Mouse (Mus musculus) activated CD4-positive, CD25-positive, alpha-beta regulatory T cell, adult 4 months (primary cell): ENCODE results near the gene Tada2a. TPM values are rescaled to one million over a fixed set of nuclear protein-coding genes. Genes with fewer than 3 reads are reported as not detected.
A peak's percentile ranks its signal among the peaks of the same experiment; 100 is the strongest.

Experiments used
- ATAC-seq: one replicate; pipeline ENCODE4 v1.8.0; 2017
- polyA plus RNA-seq, 2 experiments: library from polyadenylated mRNA; unstranded; fragments of 100-300 nt; shearing (Covaris generic); gene quantifications; one replicate each; pipeline ENCODE4 v1.2.1; 2017

The Tada2a gene
- polyA plus RNA-seq, 2 experiments from 2014 or later: 13.1 to 13.2 TPM

DNA sequence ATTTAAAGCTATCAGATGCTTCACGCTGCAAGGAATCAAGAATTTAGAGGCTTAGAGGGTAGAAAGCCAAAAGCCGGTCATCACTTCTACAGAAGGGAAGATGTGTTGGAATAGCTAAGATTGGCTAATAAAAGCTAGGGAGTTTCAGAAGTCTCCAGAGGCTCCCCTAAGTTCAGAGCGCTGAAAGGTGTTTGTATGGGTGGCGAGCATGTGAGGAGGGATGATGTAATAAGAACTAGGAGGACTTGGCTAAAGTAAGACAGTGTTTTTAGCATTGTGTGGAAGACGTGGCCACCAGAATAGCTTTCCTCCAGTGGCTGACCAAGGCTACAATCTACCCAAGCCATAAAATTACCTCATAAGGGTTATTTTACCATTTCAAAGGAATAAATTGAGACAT is 15.8 kb downstream of the Tada2a start:
- ATAC-seq: no peak

DNA sequence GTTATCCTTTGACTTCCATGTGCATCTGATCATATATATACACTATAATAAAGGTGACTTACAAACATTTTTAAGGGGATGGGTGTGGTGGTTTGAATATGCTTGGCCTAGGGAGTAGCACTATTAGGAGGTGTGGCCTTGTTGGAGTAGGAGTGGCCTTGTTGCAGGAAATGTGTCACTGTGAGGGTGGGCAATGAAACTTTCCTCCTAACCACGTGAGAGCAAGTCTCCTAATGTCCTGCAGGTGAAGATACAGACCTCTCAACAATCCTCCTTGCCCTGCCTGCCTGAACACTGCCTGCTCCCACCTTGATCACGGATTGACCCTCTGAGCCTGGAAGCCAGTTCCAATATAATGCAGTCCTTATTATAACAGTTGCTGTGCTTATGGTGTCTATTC is 22.3 kb downstream of the Tada2a start:
- no peak for ATAC-seq

DNA sequence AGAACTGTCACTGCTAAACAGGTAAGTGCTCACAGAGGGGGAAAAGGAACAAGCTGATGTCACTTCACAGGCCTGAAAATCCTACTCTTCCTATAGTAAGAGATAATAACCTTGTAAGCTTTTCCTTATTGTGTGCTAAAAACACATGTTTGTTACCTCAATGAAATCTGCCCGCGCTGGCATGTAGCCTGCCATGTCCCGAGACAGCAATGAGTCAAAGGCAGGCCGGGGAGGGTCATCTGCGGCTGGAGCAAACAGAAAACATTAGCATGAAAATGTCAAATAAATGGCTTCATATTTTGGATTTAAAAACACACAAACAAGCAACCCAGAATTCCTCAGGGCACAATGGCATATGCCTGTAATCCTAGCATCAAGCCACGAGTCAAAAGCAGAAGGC is 25.4 kb downstream of the Tada2a start:
- ATAC-seq: no peak

GRCm38 (mm10) chr11:84101182-84101581 is 28.2 kb downstream of the Tada2a start:
- ATAC-seq: no peak

GRCm38 (mm10) chr11:84097251-84097998 is 32.0 kb downstream of the Tada2a start:
- ATAC-seq: no peak

GRCm38 (mm10) chr11:84095084-84095483 is 34.3 kb downstream of the Tada2a start:
- no peak for ATAC-seq

DNA sequence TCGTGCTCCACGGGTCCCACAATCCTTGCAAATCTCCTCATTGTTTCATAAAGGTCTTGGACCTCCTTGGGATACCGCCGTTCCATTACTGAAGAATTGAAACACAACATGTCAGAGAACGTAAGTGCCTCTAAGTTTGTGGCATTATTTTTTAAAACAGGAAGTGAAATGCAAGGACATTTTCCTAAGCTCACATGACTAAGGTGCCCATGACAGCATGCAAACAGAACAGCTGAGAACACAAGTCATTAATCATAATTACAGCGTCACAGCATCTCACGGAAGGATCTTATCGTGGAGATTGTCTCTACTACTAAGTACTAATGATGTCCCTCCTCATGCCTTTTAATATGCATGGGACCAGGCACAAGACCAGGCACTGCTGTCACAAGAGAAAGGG is 38.8 kb downstream of the Tada2a start:
- no peak for ATAC-seq

- ATAC-seq: no peak
Measured at GRCm38 (mm10) chr11:84081901-84082300, 47.5 kb downstream of the Tada2a start.

- ATAC-seq: no peak
Measured at GRCm38 (mm10) chr11:84080327-84080726, 49.1 kb downstream of the Tada2a start.

DNA sequence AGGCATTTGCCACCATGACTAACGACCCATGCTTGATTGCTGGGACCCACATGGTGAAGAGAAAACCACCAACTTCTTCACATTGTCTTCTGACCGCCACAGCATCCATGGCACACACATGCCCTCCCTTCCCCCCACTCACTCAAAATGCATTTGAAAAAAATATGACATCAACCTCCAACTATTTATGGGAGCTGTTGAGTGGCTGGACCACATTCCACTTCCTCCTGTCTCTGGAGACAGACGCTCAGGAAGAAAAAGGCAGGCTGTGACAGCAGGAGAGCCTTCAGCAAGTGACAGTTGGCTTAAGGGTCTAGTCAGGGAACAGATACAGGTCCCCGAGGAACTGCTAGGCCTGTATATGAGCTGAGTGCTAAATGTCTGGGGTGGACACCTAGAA is 49.5 kb downstream of the Tada2a start:
- ATAC-seq: no peak

GRCm38 (mm10) chr11:84079361-84079760 is 50.0 kb downstream of the Tada2a start:
- no peak for ATAC-seq

DNA sequence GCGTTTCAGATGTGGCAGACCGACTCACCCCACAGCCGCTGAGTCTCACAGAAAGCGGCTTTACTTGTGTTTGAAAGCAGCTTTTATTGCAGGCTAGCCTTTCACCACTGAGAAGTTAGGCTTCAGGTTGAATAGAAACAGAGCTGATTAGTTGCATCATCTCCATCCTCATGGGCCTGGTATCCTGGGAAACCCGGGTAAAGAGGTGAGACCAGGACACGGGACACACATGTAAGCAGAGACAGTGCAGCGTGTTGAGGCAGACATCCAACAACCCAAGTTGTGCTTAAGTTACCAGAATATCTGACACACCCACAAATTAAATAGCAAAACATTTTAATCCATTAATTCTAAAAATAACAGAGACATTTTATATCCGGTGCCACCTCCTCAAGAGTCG is 50.8 kb downstream of the Tada2a start:
- no peak for ATAC-seq

GRCm38 (mm10) chr11:84077008-84077407 is 52.4 kb downstream of the Tada2a start:
- ATAC-seq: no peak

- no peak for ATAC-seq
Measured at GRCm38 (mm10) chr11:84073816-84074764, 55.3 kb downstream of the Tada2a start.

DNA sequence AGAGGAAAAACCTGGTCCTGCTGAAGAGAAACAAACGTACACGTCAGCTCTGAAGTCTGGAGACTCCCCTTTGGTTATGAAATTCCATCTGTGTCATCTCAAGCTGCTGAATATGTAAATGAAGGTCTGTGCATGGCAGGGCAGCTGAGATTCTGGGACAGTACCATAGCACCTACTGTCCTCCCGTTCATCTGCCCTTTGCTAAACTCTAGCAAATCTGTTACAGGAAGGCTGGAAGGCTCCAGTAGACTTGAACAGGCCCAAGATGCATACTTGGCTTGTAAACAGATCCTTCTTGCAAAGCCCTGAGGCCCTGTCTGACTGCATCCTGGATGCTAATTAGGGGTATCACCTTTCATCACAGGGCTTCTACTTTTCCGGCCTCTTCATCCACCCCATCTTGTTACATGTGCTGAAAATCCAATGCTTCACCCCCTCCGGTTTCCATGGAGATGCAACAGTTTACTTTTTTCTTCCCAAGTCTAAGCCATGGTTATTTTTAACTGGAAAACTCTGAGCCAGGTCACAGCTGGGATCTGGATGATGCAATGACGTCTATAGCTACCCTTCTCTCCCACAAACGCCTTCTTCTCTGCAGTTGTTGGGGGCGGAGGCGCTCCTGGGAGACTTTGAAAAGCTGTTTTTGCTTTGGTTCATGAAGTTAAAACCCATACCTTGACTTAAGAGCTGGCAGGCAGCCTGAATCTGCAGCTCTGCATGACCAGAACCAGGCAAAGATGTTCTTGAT is 56.3 kb downstream of the Tada2a start:
- ATAC-seq: peak; percentile 44

GRCm38 (mm10) chr11:84069034-84069370 is 60.4 kb downstream of the Tada2a start, which contains the start of gene Dusp14:
Gene Dusp14, minus strand, starts transcription at chr11:84069261.
- no peak for ATAC-seq

GRCm38 (mm10) chr11:84068191-84069033 is 61.0 kb downstream of the Tada2a start:
- peak; percentile 50 for ATAC-seq

- ATAC-seq: peak; percentile 42
Measured at GRCm38 (mm10) chr11:84067720-84068190, 61.6 kb downstream of the Tada2a start.

- ATAC-seq: peak; percentile 45
Measured at GRCm38 (mm10) chr11:84066927-84067645, 62.3 kb downstream of the Tada2a start.

DNA sequence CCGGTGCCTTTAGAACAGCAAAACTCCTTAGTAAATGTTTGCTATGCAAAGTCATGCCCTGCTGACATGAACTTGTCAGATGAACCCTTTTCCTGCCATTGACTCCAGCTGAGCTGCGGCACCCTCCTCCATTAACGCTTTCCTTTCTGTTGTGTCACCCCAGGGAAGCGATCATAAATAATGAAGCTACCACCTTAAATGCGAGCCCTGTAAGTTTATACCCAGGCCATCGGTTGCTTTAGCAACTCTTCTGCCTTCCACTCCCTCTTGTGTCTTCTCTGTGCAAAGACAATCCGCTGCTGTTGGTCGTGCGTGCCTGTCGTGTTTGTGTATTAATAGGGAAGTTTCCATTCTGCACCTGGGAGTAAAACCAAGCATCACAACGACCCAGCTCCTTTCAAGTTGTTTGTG is 63.3 kb downstream of the Tada2a start:
- ATAC-seq: no peak

DNA sequence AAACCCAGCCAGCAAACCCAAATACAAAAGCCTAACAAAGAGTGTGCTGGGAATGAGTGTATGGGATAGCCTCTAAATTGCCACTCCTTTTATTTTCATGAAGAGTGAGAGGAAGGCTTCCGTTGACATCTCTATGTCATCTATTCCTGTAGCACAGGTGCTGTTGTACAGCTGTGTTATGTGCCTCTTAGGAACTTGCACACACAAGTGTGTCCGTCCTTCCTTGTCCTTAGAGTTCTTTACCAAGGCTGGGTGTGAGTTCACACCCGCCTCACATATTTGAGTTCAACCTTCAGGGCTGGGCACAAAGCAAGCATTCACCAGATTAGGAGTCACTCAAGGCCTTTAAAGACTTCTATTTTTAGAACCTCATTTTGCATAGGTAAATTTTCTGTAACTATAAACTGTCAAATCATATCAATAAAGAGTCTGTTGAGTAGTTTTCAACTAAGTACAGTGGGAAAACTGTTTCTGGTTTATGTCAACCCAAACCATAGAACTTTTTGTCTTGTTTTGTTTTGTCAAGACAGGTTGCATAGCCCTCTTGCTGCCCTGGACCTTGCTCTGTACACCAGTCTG is 65.7 kb downstream of the Tada2a start:
- no peak for ATAC-seq
